Mouse (Mus musculus): ENCODE results near the gene Prop1. TPM values are rescaled to one million over a fixed set of nuclear protein-coding genes. Genes with fewer than 3 reads are reported as not detected.

The Prop1 gene
- polyA plus RNA-seq, 1 experiment from 2014 or later = not detected

DNA sequence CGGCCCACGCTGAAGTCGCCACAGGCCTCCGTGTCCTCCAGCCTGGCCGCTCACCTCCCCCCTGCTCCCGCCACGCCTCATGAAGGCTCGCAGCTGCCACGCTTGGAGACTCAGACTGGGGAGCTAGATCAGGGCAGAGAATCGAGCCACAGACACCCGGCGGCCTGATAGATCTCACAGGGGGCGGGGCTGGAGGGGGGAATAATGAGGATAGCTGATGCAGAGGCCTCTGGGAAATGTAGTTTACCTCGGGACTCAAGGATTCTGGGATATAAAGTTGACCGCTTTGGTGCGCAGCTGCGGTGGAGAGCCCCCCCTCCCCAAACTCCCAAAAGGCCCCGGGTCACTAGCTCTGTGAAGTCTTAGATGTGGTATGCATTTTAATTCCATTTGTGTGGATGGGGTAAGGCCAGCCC is 22.1 kb downstream of the Prop1 start, which contains the start of gene Zfp354b:
TSS of gene Zfp354b (minus strand) at position 183 of the 416 bp plus-strand sequence.
- WGBS = under 1% methylated on average over 18 of the region's 18 CpGs
- H3K9ac ChIP-seq (replicated peaks) = peak within 1 kb of the TSS; percentile 82
- no peaks in the 10 kb centered on the region for H3K36me3 ChIP-seq
- H3K27me3 ChIP-seq (replicated peaks) = no peaks in the 10 kb centered on the region
- no peaks in the 10 kb centered on the region for H3K9me3 ChIP-seq (replicated peaks)
- peaks cover 11% of the 10 kb centered on the region for H3K4me1 ChIP-seq
- H3K27ac ChIP-seq (replicated peaks) = peak within 1 kb of the TSS; percentile 92
- peak within 1 kb of the TSS; percentile 76 for H3K4me2 ChIP-seq
- peak within 1 kb of the TSS; percentile 70 for H3K4me3 ChIP-seq (replicated peaks)
- ATAC-seq (ENCODE audit: low FRiP score) = peak; percentile 94

DNA sequence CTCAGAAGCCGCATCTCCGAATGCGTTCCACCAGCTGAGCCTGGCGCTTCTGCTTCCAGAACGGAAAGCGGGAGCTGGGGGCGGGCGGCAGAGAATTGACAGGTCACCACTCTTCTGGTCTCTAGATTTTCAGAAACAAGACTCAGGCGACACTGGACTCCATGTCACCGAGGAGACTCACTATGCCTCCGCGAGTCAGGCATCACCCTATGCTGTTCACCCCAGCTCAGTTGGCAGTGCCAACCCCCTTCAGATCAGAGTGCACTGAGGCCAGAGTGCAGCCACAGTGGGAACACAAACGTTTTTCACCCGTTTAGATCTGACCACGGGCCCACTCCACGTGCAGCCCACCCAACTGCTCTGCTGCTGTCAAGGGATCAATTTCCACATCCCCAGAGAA is 22.5 kb downstream of the Prop1 start:
- no peaks in the 10 kb centered on the region for H3K27me3 ChIP-seq (replicated peaks)
- H3K9ac ChIP-seq (replicated peaks) = peak overlapping the region; percentile 82
- H3K27ac ChIP-seq (replicated peaks) = peak overlapping the region; percentile 92
- WGBS = 2% methylated on average over 16 of the region's 16 CpGs
- peak overlapping the region; percentile 76 for H3K4me2 ChIP-seq
- H3K36me3 ChIP-seq = no peaks in the 10 kb centered on the region
- H3K4me3 ChIP-seq (replicated peaks) = peak overlapping the region; percentile 70
- H3K4me1 ChIP-seq = peaks cover 11% of the 10 kb centered on the region
- no peaks in the 10 kb centered on the region for H3K9me3 ChIP-seq (replicated peaks)
- peak; percentile 78 for ATAC-seq (ENCODE audit: low FRiP score)

DNA sequence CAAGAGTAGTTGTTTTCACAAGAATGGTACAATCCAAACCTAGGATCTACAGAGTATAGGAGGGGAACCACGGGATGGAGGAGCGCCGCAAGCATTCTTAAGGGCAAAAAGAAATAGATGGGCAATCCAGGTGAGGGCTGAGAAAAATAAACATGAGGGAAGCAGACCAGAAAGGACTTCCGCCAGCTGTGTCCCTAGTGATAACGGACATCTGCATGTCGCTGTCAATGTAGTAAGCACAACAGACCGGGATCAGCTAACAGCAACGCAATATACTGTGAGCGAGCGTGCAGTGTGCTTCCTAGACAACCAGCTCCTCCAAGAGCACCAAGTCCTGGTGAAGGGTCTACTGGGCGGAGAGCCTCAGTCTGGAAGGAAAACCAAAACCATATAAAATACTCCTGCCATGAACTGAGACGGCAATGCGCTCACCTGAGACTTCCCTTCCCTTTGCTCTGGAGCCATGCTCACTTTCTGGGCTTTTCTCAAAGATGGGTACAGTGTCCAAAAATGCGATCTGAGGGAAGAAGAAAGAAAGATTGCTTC is 23.0 kb downstream of the Prop1 start:
- H3K36me3 ChIP-seq = no peaks in the 10 kb centered on the region
- peaks cover 11% of the 10 kb centered on the region for H3K4me1 ChIP-seq
- H3K9me3 ChIP-seq (replicated peaks) = no peaks in the 10 kb centered on the region
- peak overlapping the region; percentile 76 for H3K4me2 ChIP-seq
- H3K27me3 ChIP-seq (replicated peaks) = no peaks in the 10 kb centered on the region
- H3K27ac ChIP-seq (replicated peaks) = peak overlapping the region; percentile 92
- peak overlapping the region; percentile 82 for H3K9ac ChIP-seq (replicated peaks)
- peak overlapping the region; percentile 70 for H3K4me3 ChIP-seq (replicated peaks)
- peak; percentile 25; the same call in 1 of the 2 replicates for ATAC-seq (ENCODE audit: low FRiP score)
- WGBS = 27% methylated on average over 14 of the region's 14 CpGs

DNA sequence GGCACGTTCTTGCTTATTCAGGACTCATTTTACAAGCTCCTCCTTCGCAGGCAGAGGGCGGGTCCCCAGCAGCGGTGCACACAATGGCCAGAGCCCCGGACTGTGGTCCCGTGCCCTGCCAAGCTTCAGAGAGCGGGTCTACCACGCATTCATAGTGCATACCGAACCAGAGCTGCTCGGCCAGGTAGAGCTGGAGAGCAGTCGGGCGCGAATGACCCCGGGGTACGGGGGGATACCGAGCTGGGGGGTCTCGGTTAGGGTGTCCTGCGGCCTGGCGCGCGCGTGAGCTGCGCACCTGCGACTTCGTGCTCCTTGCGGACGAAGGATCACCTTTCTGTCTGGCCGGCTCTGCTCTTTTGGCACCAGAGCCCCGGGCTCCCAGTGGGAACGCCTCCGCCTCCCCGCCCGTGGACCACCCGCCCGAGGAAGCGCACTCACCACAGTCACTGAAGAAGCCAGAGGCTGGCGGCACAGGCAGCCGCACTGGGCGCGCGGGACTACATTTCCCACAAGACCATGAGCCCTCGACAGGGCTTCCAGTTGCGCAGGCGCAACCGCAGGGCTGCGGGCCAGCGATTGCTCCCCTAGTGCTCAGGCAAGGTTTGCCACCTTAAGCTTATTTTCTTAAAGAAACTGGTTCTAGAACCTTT is 37.8 kb downstream of the Prop1 start, which contains the start of gene Zfp2:
TSS of gene Zfp2 (minus strand) at position 495 of the 650 bp plus-strand sequence.
- Histone ChIP-seq H3K36me3 (peaks cover 26% of the 10 kb centered on the region), H3K27me3 (replicated peaks) (no peaks in the 10 kb centered on the region), H3K9ac (replicated peaks) (peak within 1 kb of the TSS; percentile 97), H3K4me1 (peaks cover 7% of the 10 kb centered on the region), H3K4me2 (peak within 1 kb of the TSS; percentile 56), H3K27ac (replicated peaks) (peak within 1 kb of the TSS; percentile 94), H3K4me3 (replicated peaks) (peak within 1 kb of the TSS; percentile 94), H3K9me3 (replicated peaks) (peaks cover 18% of the 10 kb centered on the region)
- 0% methylated on average over 47 of the region's 47 CpGs for WGBS
- ATAC-seq (ENCODE audit: low FRiP score) = peak; percentile 97

DNA sequence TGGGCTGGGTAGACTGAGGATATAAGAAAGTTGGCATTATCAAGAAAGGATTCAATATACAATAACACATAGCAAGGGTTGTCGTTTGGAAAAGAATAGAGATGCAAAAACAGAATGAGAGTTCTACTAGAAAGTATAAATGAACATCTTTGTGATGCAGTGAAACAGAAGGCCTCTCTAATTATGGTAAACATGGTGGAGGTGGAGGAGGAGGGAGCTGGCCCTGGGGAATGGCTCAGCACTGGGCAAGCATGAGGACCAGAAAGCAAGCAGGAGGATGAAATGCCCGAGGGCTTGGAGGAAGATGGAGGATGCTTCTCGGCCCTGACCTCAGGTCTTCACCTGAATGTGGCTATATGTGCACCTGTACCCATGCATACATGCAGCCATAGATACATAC is 39.1 kb downstream of the Prop1 start:
- Histone ChIP-seq H3K4me1 (peaks cover 7% of the 10 kb centered on the region), H3K9me3 (replicated peaks) (peaks cover 31% of the 10 kb centered on the region), H3K4me3 (replicated peaks) (peak overlapping the region; percentile 94; the same call in 1 of the 2 replicates), H3K9ac (replicated peaks) (no peak overlapping the region), H3K27me3 (replicated peaks) (no peaks in the 10 kb centered on the region), H3K4me2 (no peak overlapping the region; the same call in 1 of the 2 replicates), H3K27ac (replicated peaks) (no peak overlapping the region), H3K36me3 (peaks cover 39% of the 10 kb centered on the region)
- WGBS = 96% methylated on average over 3 of the region's 3 CpGs
- no peak for ATAC-seq (ENCODE audit: low FRiP score)

DNA sequence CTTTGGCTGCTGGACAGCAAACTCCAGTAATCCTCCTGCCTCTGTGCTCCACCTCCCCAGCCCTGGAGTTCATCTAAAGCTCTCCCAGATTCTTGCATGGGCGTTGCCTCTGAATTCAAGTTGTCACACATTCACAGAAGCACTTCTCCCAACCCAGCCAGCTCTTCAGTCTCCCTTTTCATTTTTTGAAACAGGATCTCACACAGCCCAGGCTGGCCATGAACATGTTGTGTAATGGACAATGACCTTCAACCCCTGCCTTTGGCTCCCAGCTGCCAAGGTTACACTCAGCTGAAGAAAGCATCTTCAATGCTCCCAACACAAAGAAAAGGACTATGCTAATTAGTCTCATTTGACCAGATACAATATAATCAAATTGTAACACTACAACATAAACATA is 40.3 kb downstream of the Prop1 start:
- 100% methylated on average over 1 of the region's 1 CpGs for WGBS
- H3K4me3 ChIP-seq (replicated peaks) = no peak overlapping the region
- H3K27me3 ChIP-seq (replicated peaks) = no peaks in the 10 kb centered on the region
- ATAC-seq (ENCODE audit: low FRiP score) = no peak
- H3K9ac ChIP-seq (replicated peaks) = no peak overlapping the region
- peaks cover 7% of the 10 kb centered on the region for H3K4me1 ChIP-seq
- H3K36me3 ChIP-seq = peaks cover 51% of the 10 kb centered on the region
- no peak overlapping the region for H3K4me2 ChIP-seq
- no peak overlapping the region for H3K27ac ChIP-seq (replicated peaks)
- H3K9me3 ChIP-seq (replicated peaks) = peaks cover 39% of the 10 kb centered on the region

DNA sequence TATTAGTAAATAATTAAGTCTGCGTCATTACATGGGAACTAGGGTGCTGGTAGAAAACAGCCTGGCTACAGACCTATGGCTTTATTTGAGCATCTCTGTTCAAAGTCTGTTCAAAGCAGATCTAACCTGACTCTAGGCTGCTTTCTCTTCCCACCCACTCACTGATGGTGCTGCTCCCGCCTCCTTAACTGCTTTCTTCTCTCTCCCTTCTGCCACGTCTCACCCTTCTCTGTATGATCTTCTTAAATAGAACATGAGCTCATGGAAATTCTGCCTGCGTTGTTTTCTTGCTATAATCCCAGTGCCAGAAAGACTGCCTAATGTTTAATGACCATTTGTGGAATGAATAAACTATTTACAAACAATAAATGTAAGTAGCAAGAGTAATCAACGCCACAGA is 45.4 kb downstream of the Prop1 start:
- Histone ChIP-seq H3K9me3 (replicated peaks) (peaks cover 83% of the 10 kb centered on the region), H3K27me3 (replicated peaks) (no peaks in the 10 kb centered on the region), H3K4me1 (no peaks in the 10 kb centered on the region), H3K4me3 (replicated peaks) (no peak overlapping the region), H3K9ac (replicated peaks) (no peak overlapping the region), H3K27ac (replicated peaks) (no peak overlapping the region), H3K36me3 (peaks cover 95% of the 10 kb centered on the region), H3K4me2 (no peak overlapping the region)
- 85% methylated on average over 5 of the region's 5 CpGs for WGBS
- no peak for ATAC-seq (ENCODE audit: low FRiP score)

Other genes with a start within 250 kb of the Prop1 start
- gene Zfp354c, start 126.0 kb downstream of the Prop1 start, polyA plus RNA-seq (2015; fragmentation: Nextera tagmentation; extraction: Ambion mirVana) = 45.0 and 52.3 TPM in 2 replicates
- gene Zfp879, start 112.2 kb downstream of the Prop1 start, polyA plus RNA-seq (2015; fragmentation: Nextera tagmentation; extraction: Ambion mirVana) = 1.5 TPM in 2 replicates
- 0.04 and 0.11 TPM in 2 replicates for gene Grm6, start 103.1 kb downstream of the Prop1 start, polyA plus RNA-seq (2015; fragmentation: Nextera tagmentation; extraction: Ambion mirVana)
- 9.3 and 10.8 TPM in 2 replicates for gene Zfp454, start 66.1 kb downstream of the Prop1 start, polyA plus RNA-seq (2015; fragmentation: Nextera tagmentation; extraction: Ambion mirVana)
- gene Zfp2, start 37.6 kb downstream of the Prop1 start, polyA plus RNA-seq (2015; fragmentation: Nextera tagmentation; extraction: Ambion mirVana) = 34.9 and 38.5 TPM in 2 replicates
- 5.2 and 5.9 TPM in 2 replicates for gene Zfp354b, start 22.1 kb downstream of the Prop1 start, polyA plus RNA-seq (2015; fragmentation: Nextera tagmentation; extraction: Ambion mirVana)
- not detected in 2 replicates for gene 4933414I15Rik, start 10.0 kb downstream of the Prop1 start, polyA plus RNA-seq (2015; fragmentation: Nextera tagmentation; extraction: Ambion mirVana)
- not detected in 2 replicates for gene Olfr1378, start 12.8 kb upstream of the Prop1 start, polyA plus RNA-seq (2015; fragmentation: Nextera tagmentation; extraction: Ambion mirVana)
- not detected in 2 replicates for gene Olfr1377, start 28.2 kb upstream of the Prop1 start, polyA plus RNA-seq (2015; fragmentation: Nextera tagmentation; extraction: Ambion mirVana)
- not detected in 2 replicates for gene Olfr51, start 49.8 kb upstream of the Prop1 start, polyA plus RNA-seq (2015; fragmentation: Nextera tagmentation; extraction: Ambion mirVana)
- gene Olfr54, start 60.5 kb upstream of the Prop1 start, polyA plus RNA-seq (2015; fragmentation: Nextera tagmentation; extraction: Ambion mirVana) = not detected in 2 replicates
- not detected in 2 replicates for gene Olfr1375, start 94.3 kb upstream of the Prop1 start, polyA plus RNA-seq (2015; fragmentation: Nextera tagmentation; extraction: Ambion mirVana)
- gene Zfp354a, start 105.5 kb upstream of the Prop1 start, polyA plus RNA-seq (2015; fragmentation: Nextera tagmentation; extraction: Ambion mirVana) = 11.3 and 12.0 TPM in 2 replicates